Mouse (Mus musculus) limb, embryonic 15.5 days (tissue): Measurements from ENCODE around the gene Tbcc. TPM values are rescaled to one million over a fixed set of nuclear protein-coding genes. Genes with fewer than 3 reads are reported as not detected.

Source experiments
- ATAC-seq: fragments of 200-750 bp; cut with Nextera tagmentation; 2 replicates; pipeline ENCODE4 v1.8.0; 2017; ENCODE audit warnings: low read depth, moderate TSS enrichment; ENCODE audit not compliant: insufficient number of reproducible peaks, low FRiP score, low TSS enrichment
- H3K27ac ChIP-seq: fragments of 300-500 bp; sonication (generic); 2 replicates; pipeline ENCODE4 v1.5.1; 2015; ENCODE audit warnings: moderate library complexity, mild to moderate bottlenecking, inconsistent platforms
- H3K27me3 ChIP-seq: fragments of 300-500 bp; sonication (generic); 2 replicates; pipeline ENCODE4 v1.6.1; 2015; ENCODE audit warnings: inconsistent platforms
- H3K36me3 ChIP-seq: fragments of 300-500 bp; sonication (generic); 2 replicates; pipeline ENCODE4 v1.6.1; 2015; ENCODE audit warnings: inconsistent platforms
- H3K4me1 ChIP-seq: fragments of 300-500 bp; sonication (generic); 2 replicates; pipeline ENCODE4 v1.6.1; 2015; ENCODE audit warnings: inconsistent platforms
- H3K4me2 ChIP-seq: fragments of 300-500 bp; sonication (generic); 2 replicates; pipeline ENCODE4 v1.6.1; 2015; ENCODE audit warnings: mild to moderate bottlenecking, inconsistent platforms
- H3K4me3 ChIP-seq: fragments of 300-500 bp; sonication (generic); 2 replicates; pipeline ENCODE4 v1.5.1; 2015; ENCODE audit warnings: mild to moderate bottlenecking, inconsistent platforms
- H3K9ac ChIP-seq: fragments of 300-500 bp; sonication (generic); 2 replicates; pipeline ENCODE4 v1.6.1; 2015; ENCODE audit warnings: inconsistent platforms
- H3K9me3 ChIP-seq: fragments of 300-500 bp; sonication (generic); 2 replicates; pipeline ENCODE4 v1.6.1; 2016; ENCODE audit warnings: inconsistent platforms
- WGBS: fragments of 180-500 bp; shearing (Covaris S2); methylation state at CpG from one replicate; pipeline ENCODE4 v1.1.7; 2015; 5-methylcytosine and 5-hydroxymethylcytosine counted together
- polyA plus RNA-seq: library from polyadenylated mRNA; unstranded; fragments of >200 nt; fragmentation: Nextera tagmentation; extraction: Ambion mirVana; gene quantifications from 2 replicates; pipeline ENCODE4 v1.2.1, GENCODE M21; 2015

Gene Tbcc
- polyA plus RNA-seq, 1 experiment from 2014 or later: 51.2 TPM

- no peaks in the 10 kb centered on the region for H3K27me3 ChIP-seq
- H3K4me2 ChIP-seq: no peak overlapping the region
- peaks cover 8% of the 10 kb centered on the region; the same call in 1 of the 2 replicates for H3K4me1 ChIP-seq
- no peak overlapping the region for H3K27ac ChIP-seq
- no peak overlapping the region for H3K4me3 ChIP-seq
- no peak overlapping the region for H3K9ac ChIP-seq
- no peaks in the 10 kb centered on the region for H3K9me3 ChIP-seq
- 57% methylated on average over 1 of the region's 1 CpGs for WGBS
- ATAC-seq: no peak
- H3K36me3 ChIP-seq: no peaks in the 10 kb centered on the region
These were observed 19.6 kb upstream of the Tbcc start for GRCm38 (mm10) chr17:46870913-46871312.

- ATAC-seq: no peak
- WGBS: 76% methylated on average over 7 of the region's 7 CpGs
- no peaks in the 10 kb centered on the region for H3K9me3 ChIP-seq
These were observed 17.7 kb upstream of the Tbcc start for GRCm38 (mm10) chr17:46872806-46873205.

DNA sequence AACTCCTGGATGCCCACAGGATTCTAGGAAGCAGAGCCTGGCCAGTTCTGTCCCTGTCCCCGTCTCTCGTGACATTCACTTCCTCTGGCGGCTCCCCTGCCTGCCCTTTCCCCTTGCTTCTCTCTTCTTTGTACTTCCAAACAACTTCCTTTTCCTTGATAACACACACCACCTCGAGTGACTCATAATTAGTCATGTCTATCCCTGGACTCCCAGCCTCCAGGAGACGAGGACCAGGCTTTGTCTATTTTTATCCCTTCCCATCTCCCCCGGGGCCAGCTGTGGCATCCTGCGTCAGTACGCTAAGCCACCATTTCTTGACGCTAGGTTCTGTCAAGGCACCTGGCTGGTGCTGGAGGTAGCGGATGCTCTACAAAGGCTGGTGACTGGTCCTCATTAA lies 16.4 kb upstream of the Tbcc start:
- Histone ChIP-seq H3K27ac (no peak overlapping the region), H3K27me3 (no peaks in the 10 kb centered on the region), H3K9me3 (no peaks in the 10 kb centered on the region), H3K4me2 (no peak overlapping the region), H3K4me1 (peaks cover 8% of the 10 kb centered on the region; the same call in 1 of the 2 replicates), H3K36me3 (no peaks in the 10 kb centered on the region), H3K4me3 (no peak overlapping the region), H3K9ac (no peak overlapping the region)
- 44% methylated on average over 10 of the region's 10 CpGs for WGBS
- no peak for ATAC-seq

More at GRCm38 (mm10) chr17:46872806-46873205, 17.7 kb upstream of the Tbcc start:
- peaks cover 8% of the 10 kb centered on the region; the same call in 1 of the 2 replicates for H3K4me1 ChIP-seq
- no peaks in the 10 kb centered on the region for H3K27me3 ChIP-seq
- no peak overlapping the region for H3K4me3 ChIP-seq
- H3K4me2 ChIP-seq: no peak overlapping the region
- no peak overlapping the region for H3K27ac ChIP-seq
- no peak overlapping the region for H3K9ac ChIP-seq
- H3K36me3 ChIP-seq: no peaks in the 10 kb centered on the region

GRCm38 (mm10) chr17:46875626-46876025 lies 14.9 kb upstream of the Tbcc start:
- Histone ChIP-seq H3K4me1 (peaks cover 15% of the 10 kb centered on the region; the same call in 1 of the 2 replicates), H3K9ac (no peak overlapping the region), H3K4me3 (no peak overlapping the region), H3K27me3 (no peaks in the 10 kb centered on the region), H3K4me2 (no peak overlapping the region), H3K27ac (no peak overlapping the region), H3K36me3 (no peaks in the 10 kb centered on the region), H3K9me3 (no peaks in the 10 kb centered on the region)
- 70% methylated on average over 3 of the region's 3 CpGs for WGBS
- no peak for ATAC-seq

GRCm38 (mm10) chr17:46876371-46876950 lies 14.0 kb upstream of the Tbcc start:
- H3K4me2 ChIP-seq: no peak overlapping the region
- H3K27ac ChIP-seq: 0 out of 2 replicates have a peak overlapping the region, but pooled peaks have one; percentile 28
- peaks cover 15% of the 10 kb centered on the region; the same call in 1 of the 2 replicates for H3K4me1 ChIP-seq
- H3K36me3 ChIP-seq: no peaks in the 10 kb centered on the region
- no peak overlapping the region for H3K4me3 ChIP-seq
- H3K27me3 ChIP-seq: no peaks in the 10 kb centered on the region
- H3K9me3 ChIP-seq: no peaks in the 10 kb centered on the region
- no peak overlapping the region for H3K9ac ChIP-seq
- WGBS: 45% methylated on average over 8 of the region's 8 CpGs
- ATAC-seq: no peak

DNA sequence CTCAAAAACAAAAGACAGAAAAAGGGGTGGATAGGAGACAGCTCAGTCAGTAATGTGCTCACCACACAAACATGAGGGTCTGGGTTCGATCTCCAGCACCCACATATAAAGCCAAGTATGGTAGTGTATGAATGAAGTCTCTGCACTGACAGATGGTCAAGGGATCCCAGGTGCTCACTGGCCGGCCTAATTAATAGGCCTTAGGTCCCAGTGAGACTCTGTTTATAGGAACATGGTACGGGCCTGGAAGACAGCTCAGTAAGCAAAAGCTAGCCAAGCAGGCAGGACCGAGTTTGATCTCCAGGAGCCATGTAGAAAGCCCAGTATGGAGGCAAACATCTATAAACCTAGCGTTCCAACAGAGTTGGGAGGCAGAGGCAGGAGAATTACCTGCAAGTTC lies 13.4 kb upstream of the Tbcc start:
- Histone ChIP-seq H3K9me3 (no peaks in the 10 kb centered on the region), H3K4me2 (no peak overlapping the region), H3K27ac (0 out of 2 replicates have a peak overlapping the region, but pooled peaks have one; percentile 28), H3K4me1 (peaks cover 15% of the 10 kb centered on the region; the same call in 1 of the 2 replicates), H3K4me3 (no peak overlapping the region), H3K36me3 (no peaks in the 10 kb centered on the region), H3K9ac (no peak overlapping the region), H3K27me3 (no peaks in the 10 kb centered on the region)
- WGBS: 79% methylated on average over 5 of the region's 5 CpGs
- no peak for ATAC-seq

- no peaks in the 10 kb centered on the region for H3K27me3 ChIP-seq
- no peak overlapping the region for H3K4me3 ChIP-seq
- no peaks in the 10 kb centered on the region for H3K36me3 ChIP-seq
- no peak overlapping the region for H3K4me2 ChIP-seq
- ATAC-seq: peak; percentile 49; the same call in 1 of the 2 replicates
- peak overlapping the region; percentile 4 for H3K27ac ChIP-seq
- H3K4me1 ChIP-seq: peaks cover 7% of the 10 kb centered on the region; the same call in 1 of the 2 replicates
- WGBS: 43% methylated on average over 14 of the region's 14 CpGs
- no peak overlapping the region for H3K9ac ChIP-seq
- no peaks in the 10 kb centered on the region for H3K9me3 ChIP-seq
These were observed 10.6 kb upstream of the Tbcc start for GRCm38 (mm10) chr17:46879841-46880311.

- 66% methylated on average over 2 of the region's 2 CpGs for WGBS
- H3K4me2 ChIP-seq: no peak overlapping the region
- no peak overlapping the region for H3K9ac ChIP-seq
- H3K9me3 ChIP-seq: no peaks in the 10 kb centered on the region
- H3K4me3 ChIP-seq: no peak overlapping the region
- H3K36me3 ChIP-seq: no peaks in the 10 kb centered on the region
- no peak for ATAC-seq
- H3K4me1 ChIP-seq: peaks cover 7% of the 10 kb centered on the region; the same call in 1 of the 2 replicates
- peak overlapping the region; percentile 4; the same call in 1 of the 2 replicates for H3K27ac ChIP-seq
- no peaks in the 10 kb centered on the region for H3K27me3 ChIP-seq
These were observed 10.2 kb upstream of the Tbcc start for GRCm38 (mm10) chr17:46880322-46880721.

DNA sequence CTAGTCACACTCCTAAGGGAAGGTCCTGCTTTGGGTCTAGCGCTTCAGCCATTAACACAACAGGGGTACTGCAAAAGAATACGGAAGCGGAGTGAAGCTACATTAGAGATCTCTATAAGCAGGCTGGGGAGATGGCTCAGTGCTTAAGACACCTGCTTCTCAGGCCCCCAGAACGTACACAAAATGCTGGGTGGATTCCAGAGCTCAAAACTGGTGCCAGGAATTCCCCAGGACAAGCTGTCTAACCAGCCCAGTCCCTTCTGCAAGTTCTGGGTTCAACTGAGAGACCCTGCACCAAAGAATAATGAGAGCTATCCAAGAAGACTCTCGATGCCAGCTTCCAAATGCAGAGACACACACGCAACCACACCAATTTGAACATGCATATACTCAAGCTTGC lies 8.8 kb upstream of the Tbcc start:
- 80% methylated on average over 6 of the region's 6 CpGs for WGBS
- Histone ChIP-seq H3K4me2 (no peak overlapping the region), H3K36me3 (no peaks in the 10 kb centered on the region), H3K27ac (no peak overlapping the region), H3K9ac (no peak overlapping the region), H3K9me3 (no peaks in the 10 kb centered on the region), H3K27me3 (no peaks in the 10 kb centered on the region), H3K4me3 (no peak overlapping the region), H3K4me1 (peaks cover 14% of the 10 kb centered on the region)
- ATAC-seq: no peak

GRCm38 (mm10) chr17:46883107-46883506 lies 7.4 kb upstream of the Tbcc start:
- WGBS: 82% methylated on average over 9 of the region's 9 CpGs
- Histone ChIP-seq H3K27ac (no peak overlapping the region), H3K9me3 (no peaks in the 10 kb centered on the region), H3K4me1 (peaks cover 14% of the 10 kb centered on the region), H3K4me2 (no peak overlapping the region), H3K9ac (no peak overlapping the region), H3K27me3 (no peaks in the 10 kb centered on the region), H3K4me3 (no peak overlapping the region), H3K36me3 (no peaks in the 10 kb centered on the region)
- ATAC-seq: no peak

DNA sequence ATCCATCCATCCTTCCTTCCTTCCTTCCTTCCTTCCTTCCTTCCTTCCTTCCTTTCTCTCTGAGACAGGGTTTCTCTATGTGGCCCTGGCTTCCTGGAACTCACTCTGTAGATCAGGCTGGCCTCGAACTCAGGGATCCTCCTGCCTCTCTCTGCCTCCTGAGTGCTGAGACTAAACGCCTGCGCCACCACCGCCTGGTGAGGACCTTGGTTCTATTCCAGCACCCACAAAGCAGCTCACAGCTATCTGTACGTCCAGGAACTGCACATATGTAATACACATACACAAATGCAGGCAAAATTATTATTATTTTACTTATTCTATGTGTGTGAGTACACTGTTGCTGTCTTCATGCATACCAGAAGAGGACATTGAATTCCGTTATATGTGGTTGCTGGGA lies 5.7 kb upstream of the Tbcc start:
- no peak overlapping the region for H3K27ac ChIP-seq
- ATAC-seq: no peak
- 91% methylated on average over 6 of the region's 6 CpGs for WGBS
- H3K4me2 ChIP-seq: no peak overlapping the region
- no peaks in the 10 kb centered on the region for H3K9me3 ChIP-seq
- no peaks in the 10 kb centered on the region for H3K36me3 ChIP-seq
- H3K4me1 ChIP-seq: peaks cover 14% of the 10 kb centered on the region
- H3K27me3 ChIP-seq: no peaks in the 10 kb centered on the region
- no peak overlapping the region for H3K4me3 ChIP-seq
- no peak overlapping the region for H3K9ac ChIP-seq

DNA sequence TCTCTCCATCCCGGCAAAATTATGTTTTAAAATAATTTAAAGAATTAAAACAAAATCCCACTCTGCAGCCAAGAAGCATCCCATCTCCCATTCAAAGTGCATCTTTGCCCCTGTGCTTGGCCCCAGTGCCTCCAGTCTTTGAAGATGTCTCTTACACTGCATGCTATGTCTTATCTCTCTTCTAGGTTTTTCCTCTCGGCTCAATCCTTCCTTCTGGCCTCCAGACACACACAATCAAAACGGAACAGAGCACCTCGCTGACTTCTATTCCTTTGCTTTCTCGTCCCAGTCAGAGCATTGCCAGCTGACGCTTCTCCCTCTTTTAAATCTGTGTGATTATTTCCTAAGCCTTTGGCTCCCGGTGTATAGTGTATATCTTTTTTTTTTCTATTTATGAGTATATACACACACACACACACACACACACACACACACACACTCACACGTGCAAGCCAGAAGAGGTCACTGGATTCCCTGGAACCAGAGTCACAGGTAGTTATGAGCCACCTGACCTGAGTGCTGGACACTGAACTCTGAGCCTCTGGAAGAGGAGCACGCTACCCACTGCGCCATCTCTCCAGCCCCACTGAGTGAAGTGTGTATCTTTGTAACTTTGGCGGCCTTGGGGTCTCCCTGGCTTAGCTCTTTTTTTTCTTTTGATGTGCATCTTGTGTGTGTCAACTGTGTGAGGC lies 5.1 kb upstream of the Tbcc start:
- H3K9ac ChIP-seq: no peak overlapping the region
- H3K9me3 ChIP-seq: no peaks in the 10 kb centered on the region
- no peaks in the 10 kb centered on the region for H3K36me3 ChIP-seq
- peaks cover 10% of the 10 kb centered on the region for H3K4me1 ChIP-seq
- H3K4me3 ChIP-seq: no peak overlapping the region
- H3K4me2 ChIP-seq: no peak overlapping the region; the same call in 1 of the 2 replicates
- H3K27me3 ChIP-seq: no peaks in the 10 kb centered on the region
- 75% methylated on average over 11 of the region's 11 CpGs for WGBS
- H3K27ac ChIP-seq: no peak overlapping the region
- no peak for ATAC-seq
